Mouse (Mus musculus): ENCODE measurements around the gene Plcb2. TPM values are rescaled to one million over a fixed set of nuclear protein-coding genes. Genes with fewer than 3 reads are reported as not detected.
A peak's percentile ranks its signal among the peaks of the same experiment; 100 is the strongest.

The Plcb2 gene
- polyA plus RNA-seq, 1 experiment from 2014 or later = 2.0 TPM

- peak overlapping the region; percentile 88 for H3K4me2 ChIP-seq (ENCODE audit: low read length)
- peaks cover 48 to 69% of the 10 kb centered on the region in 2 experiments for H3K4me1 ChIP-seq (ENCODE audit: control insufficient read depth in 2 of 2, insufficient read depth in 2 of 2, low read length in 2 of 2)
- H3K36me3 ChIP-seq (ENCODE audit: control insufficient read depth, insufficient read depth, low read length) = peaks cover 17% of the 10 kb centered on the region
- peak overlapping the region; percentile 64 for H3K9ac ChIP-seq (ENCODE audit: low read length)
- H3K4me3 ChIP-seq (ENCODE audit: control insufficient read depth in 1 of 2, insufficient read depth in 1 of 2, low read depth in 1 of 2, low read length in 2 of 2) = peak overlapping the region in 1 of 2 experiments; percentile 11; a peak in 1 of 4 replicates
- H3K27ac ChIP-seq (replicated peaks in 1 of 2; ENCODE audit: control insufficient read depth in 1 of 2, insufficient read depth in 1 of 2, low read depth in 2 of 2, low read length in 2 of 2) = peak overlapping the region; percentile 88 to 91
- peaks cover 3% of the 10 kb centered on the region; the same call in 1 of the 2 replicates for H3K27me3 ChIP-seq (ENCODE audit: control insufficient read depth, insufficient read depth, low read length)
- no peaks in the 10 kb centered on the region for H3K9me3 ChIP-seq (ENCODE audit: control insufficient read depth, low read length)
- no peak for ATAC-seq (ENCODE audit: insufficient number of reproducible peaks, insufficient read depth, low FRiP score, low read depth)
- WGBS = 44% methylated on average over 10 of the region's 10 CpGs
Measured at GRCm38 (mm10) chr2:118749341-118749884, 21.2 kb upstream of the Plcb2 start.

- 14% methylated on average over 10 of the region's 10 CpGs for WGBS
- ATAC-seq (ENCODE audit: insufficient number of reproducible peaks, insufficient read depth, low FRiP score, low read depth) = no peak
- Histone ChIP-seq H3K9ac (ENCODE audit: low read length) (peak overlapping the region; percentile 98), H3K4me2 (ENCODE audit: low read length) (peak overlapping the region; percentile 88), H3K4me1 (ENCODE audit: control insufficient read depth in 2 of 2, insufficient read depth in 2 of 2, low read length in 2 of 2) (peaks cover 45 to 59% of the 10 kb centered on the region in 2 experiments), H3K4me3 (ENCODE audit: control insufficient read depth in 1 of 2, insufficient read depth in 1 of 2, low read depth in 1 of 2, low read length in 2 of 2) (peak overlapping the region; percentile 95 to 98), H3K9me3 (ENCODE audit: control insufficient read depth, low read length) (no peaks in the 10 kb centered on the region), H3K36me3 (ENCODE audit: control insufficient read depth, insufficient read depth, low read length) (peaks cover 17% of the 10 kb centered on the region), H3K27ac (replicated peaks in 1 of 2; ENCODE audit: control insufficient read depth in 1 of 2, insufficient read depth in 1 of 2, low read depth in 2 of 2, low read length in 2 of 2) (peak overlapping the region; percentile 83 to 86), H3K27me3 (ENCODE audit: control insufficient read depth, insufficient read depth, low read length) (peaks cover 5% of the 10 kb centered on the region; the same call in 1 of the 2 replicates)
Measured at GRCm38 (mm10) chr2:118747301-118747960, 19.2 kb upstream of the Plcb2 start.

GRCm38 (mm10) chr2:118745915-118746901 is 18.0 kb upstream of the Plcb2 start:
- peak; percentile 24 for ATAC-seq (ENCODE audit: insufficient number of reproducible peaks, insufficient read depth, low FRiP score, low read depth)
- Histone ChIP-seq H3K4me1 (ENCODE audit: control insufficient read depth in 2 of 2, insufficient read depth in 2 of 2, low read length in 2 of 2) (peaks cover 32 to 47% of the 10 kb centered on the region in 2 experiments), H3K27me3 (ENCODE audit: control insufficient read depth, insufficient read depth, low read length) (peaks cover 5% of the 10 kb centered on the region; the same call in 1 of the 2 replicates), H3K36me3 (ENCODE audit: control insufficient read depth, insufficient read depth, low read length) (peaks cover 17% of the 10 kb centered on the region), H3K27ac (replicated peaks in 1 of 2; ENCODE audit: control insufficient read depth in 1 of 2, insufficient read depth in 1 of 2, low read depth in 2 of 2, low read length in 2 of 2) (peak overlapping the region; percentile 83 to 86), H3K4me3 (ENCODE audit: control insufficient read depth in 1 of 2, insufficient read depth in 1 of 2, low read depth in 1 of 2, low read length in 2 of 2) (peak overlapping the region; percentile 95 to 98), H3K4me2 (ENCODE audit: low read length) (peak overlapping the region; percentile 88), H3K9me3 (ENCODE audit: control insufficient read depth, low read length) (no peaks in the 10 kb centered on the region), H3K9ac (ENCODE audit: low read length) (peak overlapping the region; percentile 98)
- WGBS = under 1% methylated on average over 88 of the region's 113 CpGs

- Histone ChIP-seq H3K4me3 (ENCODE audit: control insufficient read depth in 1 of 2, insufficient read depth in 1 of 2, low read depth in 1 of 2, low read length in 2 of 2) (peak within 1 kb of the TSS; percentile 95 to 98), H3K36me3 (ENCODE audit: control insufficient read depth, insufficient read depth, low read length) (peaks cover 17% of the 10 kb centered on the region), H3K4me1 (ENCODE audit: control insufficient read depth in 2 of 2, insufficient read depth in 2 of 2, low read length in 2 of 2) (peaks cover 26 to 39% of the 10 kb centered on the region in 2 experiments), H3K9me3 (ENCODE audit: control insufficient read depth, low read length) (no peaks in the 10 kb centered on the region), H3K9ac (ENCODE audit: low read length) (peak within 1 kb of the TSS; percentile 98), H3K4me2 (ENCODE audit: low read length) (peak within 1 kb of the TSS; percentile 88), H3K27ac (replicated peaks in 1 of 2; ENCODE audit: control insufficient read depth in 1 of 2, insufficient read depth in 1 of 2, low read depth in 2 of 2, low read length in 2 of 2) (peak within 1 kb of the TSS; percentile 83 to 86), H3K27me3 (ENCODE audit: control insufficient read depth, insufficient read depth, low read length) (peaks cover 5% of the 10 kb centered on the region; the same call in 1 of the 2 replicates)
- WGBS = under 1% methylated on average over 47 of the region's 57 CpGs
- peak; percentile 85 for ATAC-seq (ENCODE audit: insufficient number of reproducible peaks, insufficient read depth, low FRiP score, low read depth)
Measured at GRCm38 (mm10) chr2:118745232-118745884, 17.1 kb upstream of the Plcb2 start, which contains the start of gene Inafm2. Gene Inafm2, plus strand, starts transcription at chr2:118745758.

- peaks cover 18 to 31% of the 10 kb centered on the region in 2 experiments for H3K4me1 ChIP-seq (ENCODE audit: control insufficient read depth in 2 of 2, insufficient read depth in 2 of 2, low read length in 2 of 2)
- no peaks in the 10 kb centered on the region for H3K9me3 ChIP-seq (ENCODE audit: control insufficient read depth, low read length)
- H3K27me3 ChIP-seq (ENCODE audit: control insufficient read depth, insufficient read depth, low read length) = peaks cover 5% of the 10 kb centered on the region; the same call in 1 of the 2 replicates
- no peak for ATAC-seq (ENCODE audit: insufficient number of reproducible peaks, insufficient read depth, low FRiP score, low read depth)
- H3K4me2 ChIP-seq (ENCODE audit: low read length) = peak overlapping the region; percentile 88
- peak overlapping the region; percentile 98; the same call in 1 of the 2 replicates for H3K9ac ChIP-seq (ENCODE audit: low read length)
- H3K36me3 ChIP-seq (ENCODE audit: control insufficient read depth, insufficient read depth, low read length) = peaks cover 13% of the 10 kb centered on the region
- peak overlapping the region in 1 of 2 experiments; percentile 95; a peak in 2 of 4 replicates for H3K4me3 ChIP-seq (ENCODE audit: control insufficient read depth in 1 of 2, insufficient read depth in 1 of 2, low read depth in 1 of 2, low read length in 2 of 2)
- no peak overlapping the region for H3K27ac ChIP-seq (replicated peaks in 1 of 2; ENCODE audit: control insufficient read depth in 1 of 2, insufficient read depth in 1 of 2, low read depth in 2 of 2, low read length in 2 of 2)
- 18% methylated on average over 7 of the region's 7 CpGs for WGBS
Measured at GRCm38 (mm10) chr2:118744621-118745020, 16.4 kb upstream of the Plcb2 start.

GRCm38 (mm10) chr2:118743261-118743943 is 15.2 kb upstream of the Plcb2 start:
- no peak for ATAC-seq (ENCODE audit: insufficient number of reproducible peaks, insufficient read depth, low FRiP score, low read depth)
- Histone ChIP-seq H3K36me3 (ENCODE audit: control insufficient read depth, insufficient read depth, low read length) (peaks cover under 1% of the 10 kb centered on the region), H3K4me1 (ENCODE audit: control insufficient read depth in 2 of 2, insufficient read depth in 2 of 2, low read length in 2 of 2) (peaks cover 11 to 19% of the 10 kb centered on the region in 2 experiments), H3K4me2 (ENCODE audit: low read length) (no peak overlapping the region), H3K9me3 (ENCODE audit: control insufficient read depth, low read length) (no peaks in the 10 kb centered on the region), H3K27ac (replicated peaks in 1 of 2; ENCODE audit: control insufficient read depth in 1 of 2, insufficient read depth in 1 of 2, low read depth in 2 of 2, low read length in 2 of 2) (no peak overlapping the region), H3K9ac (ENCODE audit: low read length) (no peak overlapping the region), H3K27me3 (ENCODE audit: control insufficient read depth, insufficient read depth, low read length) (peaks cover 5% of the 10 kb centered on the region; the same call in 1 of the 2 replicates), H3K4me3 (ENCODE audit: control insufficient read depth in 1 of 2, insufficient read depth in 1 of 2, low read depth in 1 of 2, low read length in 2 of 2) (no peak overlapping the region)
- 29% methylated on average over 8 of the region's 8 CpGs for WGBS
